Mouse (Mus musculus) cerebellum, adult 11-12 months (tissue): ENCODE data around the gene Npas3.

Experiments used
- DNase-seq: peaks from one replicate; pipeline ENCODE4 v3.0.0; 2022

The Npas3 gene

GRCm38 (mm10) chr12:53881684-53882083, 633.2 kb downstream of the Npas3 start:
- DNase-seq: no peak

- DNase-seq: no peak
Observed at GRCm38 (mm10) chr12:53882863-53883262, 634.4 kb downstream of the Npas3 start.

GRCm38 (mm10) chr12:53888624-53889023, 640.1 kb downstream of the Npas3 start:
- DNase-seq: no peak

GRCm38 (mm10) chr12:53895909-53896308, 647.4 kb downstream of the Npas3 start:
- no peak for DNase-seq

GRCm38 (mm10) chr12:53908761-53909160, 660.3 kb downstream of the Npas3 start:
- DNase-seq: no peak

GRCm38 (mm10) chr12:53910192-53910591, 661.7 kb downstream of the Npas3 start:
- DNase-seq: no peak

- no peak for DNase-seq
Observed at GRCm38 (mm10) chr12:53922153-53922552, 673.7 kb downstream of the Npas3 start.

- no peak for DNase-seq
Observed at GRCm38 (mm10) chr12:53948826-53949225, 700.3 kb downstream of the Npas3 start.

GRCm38 (mm10) chr12:53962004-53962403, 713.5 kb downstream of the Npas3 start:
- DNase-seq: no peak

- no peak for DNase-seq
Observed at GRCm38 (mm10) chr12:53963534-53963933, 715.1 kb downstream of the Npas3 start.

- no peak for DNase-seq
Observed at GRCm38 (mm10) chr12:53969378-53970174, 721.1 kb downstream of the Npas3 start.

GRCm38 (mm10) chr12:53970721-53971120, 722.2 kb downstream of the Npas3 start:
- no peak for DNase-seq

GRCm38 (mm10) chr12:53973414-53973813, 724.9 kb downstream of the Npas3 start:
- no peak for DNase-seq

- peak; percentile 47 for DNase-seq
Observed at GRCm38 (mm10) chr12:53981575-53982507, 733.4 kb downstream of the Npas3 start.

GRCm38 (mm10) chr12:53983946-53984345, 735.5 kb downstream of the Npas3 start:
- DNase-seq: no peak

- DNase-seq: no peak
Observed at GRCm38 (mm10) chr12:53985851-53986842, 737.7 kb downstream of the Npas3 start.

- DNase-seq: no peak
Observed at GRCm38 (mm10) chr12:53992411-53992810, 743.9 kb downstream of the Npas3 start.

GRCm38 (mm10) chr12:53995710-53996109, 747.2 kb downstream of the Npas3 start:
- no peak for DNase-seq

GRCm38 (mm10) chr12:53997141-53997540, 748.7 kb downstream of the Npas3 start:
- DNase-seq: no peak

GRCm38 (mm10) chr12:53999647-54000637, 751.5 kb downstream of the Npas3 start:
- no peak for DNase-seq

- no peak for DNase-seq
Observed at GRCm38 (mm10) chr12:54002496-54002895, 754.0 kb downstream of the Npas3 start.
